Mouse (Mus musculus): Measurements from ENCODE around the gene Naif1.

Gene Naif1

DNA sequence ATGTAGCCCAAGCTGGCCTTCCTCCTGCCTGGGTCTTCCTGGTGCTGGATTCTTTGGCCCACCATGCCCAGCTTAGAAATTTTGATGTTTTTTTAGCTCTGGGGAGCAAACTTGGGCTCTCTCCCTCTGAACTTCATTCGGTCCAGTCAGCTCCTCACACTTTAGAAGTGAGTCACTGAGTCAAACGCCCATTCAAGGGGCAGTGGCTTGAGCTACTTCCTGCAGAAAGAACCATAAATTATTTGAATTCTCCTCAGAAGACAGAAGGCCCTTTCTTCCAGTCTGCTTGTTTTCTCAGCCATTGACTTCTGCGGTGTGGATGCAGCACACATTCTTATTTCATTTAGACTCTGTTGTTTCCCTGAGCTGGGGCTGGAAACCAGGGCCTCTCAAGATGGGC is 53.3 kb downstream of the Naif1 start:
- DNase-seq, result no peak

- DNase-seq, result no peak
Measured at GRCm38 (mm10) chr2:32505536-32505935, 55.3 kb downstream of the Naif1 start.

Measured in liver (tissue).